Mouse (Mus musculus) gastrocnemius, postnatal 14 days (tissue): Measurements from ENCODE around the gene Itga4. TPM values are rescaled to one million over a fixed set of nuclear protein-coding genes. Genes with fewer than 3 reads are reported as not detected.

ENCODE experiments used
- DNase-seq: peaks from one replicate; pipeline ENCODE4 v3.0.0; 2021; ENCODE audit warnings: mixed read lengths
- intact Hi-C: fragments of 180-260 bp; cut with DNase I; formaldehyde crosslinking; loops from one replicate; pipeline ENCODE4 v1.15.1; 2025; ENCODE audit warnings: low total_unique reads
- total RNA-seq, 2 experiments: library from RNA; stranded (reverse); gene quantifications; 2 replicates each; pipeline ENCODE4 v1.2.3; 2021

The Itga4 gene
- total RNA-seq, 2 experiments from 2014 or later, result 2.9 to 3.9 TPM

- DNase-seq, result no peak
- intact Hi-C loops, result loop anchor here (10.0 kb wide), 1 partner anchor 396 kb away; no protein-coding TSS in a partner anchor
These were observed 123.3 kb downstream of the Itga4 start for GRCm38 (mm10) chr2:79378346-79379086.

GRCm38 (mm10) chr2:79379087-79380041, 124.1 kb downstream of the Itga4 start:
- intact Hi-C loops, result loop anchor here (10.0 kb wide), 1 partner anchor 395 kb away; no protein-coding TSS in a partner anchor
- DNase-seq, result no peak

Other genes with a start within 250 kb of the Itga4 start
- gene Neurod1, start 201.3 kb downstream of the Itga4 start, total RNA-seq, result under 1 TPM in 1 of 2 experiments, not detected in 1; 0.10 TPM
- under 1 TPM; 0.25 to 0.33 TPM for gene Cerkl, start 201.4 kb downstream of the Itga4 start, total RNA-seq